Mouse (Mus musculus): ENCODE measurements around the gene Kif19a. TPM values are rescaled to one million over a fixed set of nuclear protein-coding genes. Genes with fewer than 3 reads are reported as not detected.

Kif19a gene
- polyA plus RNA-seq, 1 experiment: 6.3 TPM

DNA sequence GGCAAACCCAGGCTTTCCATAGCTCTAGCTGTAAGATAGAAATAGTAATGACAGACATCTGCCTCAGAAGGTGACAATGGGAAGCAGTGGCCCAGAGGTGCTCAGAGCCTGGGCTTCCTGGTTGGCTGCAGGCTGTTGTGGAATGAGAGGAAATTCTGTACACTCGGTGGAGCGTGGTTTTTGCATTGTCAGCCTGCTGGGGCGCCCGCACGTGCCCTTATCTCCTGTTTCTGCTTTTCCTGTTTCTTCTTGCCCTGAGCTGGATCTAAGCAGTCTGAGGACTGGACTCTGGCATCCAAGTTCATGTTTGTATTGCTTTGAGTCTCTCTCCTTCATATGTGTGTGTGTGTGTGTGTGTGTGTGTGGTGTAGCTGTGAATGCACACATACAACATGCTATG lies 61.5 kb downstream of the Kif19a start:
- no peak overlapping the region for H3K4me3 ChIP-seq (replicated peaks; ENCODE audit: control insufficient read depth, low read depth, low read length)
- H3K4me1 ChIP-seq (ENCODE audit: control insufficient read depth, insufficient read depth, low read length): no peaks in the 10 kb centered on the region; the same call in 1 of the 2 replicates
- WGBS: 5% methylated on average over 5 of the region's 5 CpGs
- TF ChIP-seq CTCF (IDR thresholded peaks at IDR 0.05; ENCODE audit: control insufficient read depth, insufficient read depth, low read length) (no peak), POLR2A (IDR thresholded peaks at IDR 0.05; ENCODE audit: borderline replicate concordance, control insufficient read depth, low read depth, low read length) (no peak)
- H3K27ac ChIP-seq (ENCODE audit: control insufficient read depth, insufficient read depth, low read depth, low read length, poor library complexity): no peak overlapping the region

DNA sequence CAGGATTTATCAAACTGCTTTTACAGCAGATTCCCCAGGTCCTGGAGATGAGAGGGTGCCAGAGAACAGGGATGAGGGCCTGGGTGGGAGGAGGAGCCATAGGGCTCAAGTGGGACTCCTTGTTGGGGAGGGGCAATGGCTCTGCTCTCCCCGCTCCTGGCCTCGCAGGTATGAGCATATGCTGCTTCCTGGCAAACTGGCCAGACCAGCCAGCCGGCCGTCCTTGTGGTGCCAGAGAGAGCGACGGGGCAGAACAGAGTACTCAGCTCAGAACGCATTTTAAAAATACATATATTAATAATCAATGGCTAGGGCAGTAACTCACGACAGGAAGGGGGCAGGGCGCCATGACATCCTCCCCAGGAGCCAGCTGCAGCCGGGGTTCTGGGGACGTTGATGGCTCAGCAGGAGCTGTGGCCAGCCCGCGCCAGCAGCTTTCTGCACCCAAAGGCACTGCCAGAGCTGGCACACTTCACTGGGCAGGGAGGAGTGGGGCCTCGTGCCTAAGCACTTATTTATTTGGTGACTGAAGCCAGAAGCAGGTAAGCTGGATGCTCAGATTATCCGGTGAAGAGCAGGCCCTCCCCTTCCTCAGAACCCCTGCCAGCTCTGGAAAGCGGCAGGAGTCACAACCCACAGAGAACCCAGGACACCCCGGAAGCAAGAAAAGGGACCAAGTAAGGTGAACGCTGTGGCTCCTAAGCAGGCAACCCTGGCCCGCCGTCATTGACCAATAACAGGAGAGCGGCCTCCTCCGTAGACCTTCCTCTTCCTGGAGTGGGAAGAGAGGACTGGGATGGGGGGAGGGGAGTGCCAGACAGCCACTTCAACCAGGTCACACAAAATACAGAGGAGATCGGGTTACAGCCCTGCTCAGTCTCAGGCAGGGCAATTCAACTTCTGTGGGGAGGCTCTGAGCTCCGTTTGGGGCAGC lies 64.6 kb downstream of the Kif19a start:
- Histone ChIP-seq H3K27ac (ENCODE audit: control insufficient read depth, insufficient read depth, low read depth, low read length, poor library complexity) (peak overlapping the region; percentile 17; the same call in 1 of the 2 replicates), H3K4me3 (replicated peaks; ENCODE audit: control insufficient read depth, low read depth, low read length) (peak overlapping the region; percentile 35), H3K4me1 (ENCODE audit: control insufficient read depth, insufficient read depth, low read length) (no peaks in the 10 kb centered on the region; the same call in 1 of the 2 replicates)
- TF ChIP-seq CTCF (IDR thresholded peaks at IDR 0.05; ENCODE audit: control insufficient read depth, insufficient read depth, low read length) (no peak), POLR2A (IDR thresholded peaks at IDR 0.05; ENCODE audit: borderline replicate concordance, control insufficient read depth, low read depth, low read length) (no peak)
- 16% methylated on average over 24 of the region's 24 CpGs for WGBS

DNA sequence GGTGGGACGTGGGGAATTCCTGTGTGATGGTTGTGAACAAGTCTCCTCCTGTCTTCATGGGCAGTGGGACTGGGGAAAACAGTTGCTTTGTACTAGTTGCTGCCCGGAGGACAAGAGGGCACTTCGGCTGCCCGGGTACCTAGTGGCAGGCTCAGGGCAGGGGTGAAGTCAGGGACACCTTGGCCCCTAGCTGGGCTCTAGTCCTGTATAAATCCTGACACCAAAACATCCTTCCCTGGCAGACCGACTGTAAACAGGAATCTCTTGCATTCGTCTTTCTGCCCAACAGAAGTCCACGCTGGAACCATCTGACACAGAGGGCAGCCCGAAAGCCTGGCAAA lies 65.2 kb downstream of the Kif19a start:
- 63% methylated on average over 8 of the region's 8 CpGs for WGBS
- Histone ChIP-seq H3K4me1 (ENCODE audit: control insufficient read depth, insufficient read depth, low read length) (no peaks in the 10 kb centered on the region; the same call in 1 of the 2 replicates), H3K4me3 (replicated peaks; ENCODE audit: control insufficient read depth, low read depth, low read length) (no peak overlapping the region), H3K27ac (ENCODE audit: control insufficient read depth, insufficient read depth, low read depth, low read length, poor library complexity) (no peak overlapping the region; the same call in 1 of the 2 replicates)
- TF ChIP-seq POLR2A (IDR thresholded peaks at IDR 0.05; ENCODE audit: borderline replicate concordance, control insufficient read depth, low read depth, low read length) (no peak), CTCF (IDR thresholded peaks at IDR 0.05; ENCODE audit: control insufficient read depth, insufficient read depth, low read length) (no peak)

DNA sequence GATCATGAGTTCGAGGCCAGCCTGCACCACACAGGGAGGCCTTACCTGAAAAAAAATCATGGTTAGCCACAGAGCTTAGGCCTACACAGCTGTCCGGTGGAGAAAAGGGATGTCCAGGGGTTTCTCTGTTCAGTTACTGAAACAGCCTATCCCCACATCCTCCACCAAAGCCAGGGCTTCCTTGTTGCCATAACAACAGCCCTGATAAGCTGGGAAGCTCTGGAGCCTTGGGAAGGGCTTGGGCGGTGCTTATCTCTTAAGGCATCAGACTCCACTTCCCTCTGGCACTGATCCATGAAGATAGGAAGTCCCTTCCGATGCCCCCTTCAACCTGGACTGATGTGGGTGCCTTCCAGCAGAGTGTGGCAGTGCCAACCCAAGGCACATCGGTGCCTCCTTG lies 68.0 kb downstream of the Kif19a start:
- no peak overlapping the region for H3K27ac ChIP-seq (ENCODE audit: control insufficient read depth, insufficient read depth, low read depth, low read length, poor library complexity)
- H3K4me3 ChIP-seq (replicated peaks; ENCODE audit: control insufficient read depth, low read depth, low read length): no peak overlapping the region
- TF ChIP-seq POLR2A (IDR thresholded peaks at IDR 0.05; ENCODE audit: borderline replicate concordance, control insufficient read depth, low read depth, low read length) (no peak), CTCF (IDR thresholded peaks at IDR 0.05; ENCODE audit: control insufficient read depth, insufficient read depth, low read length) (no peak)
- peaks cover 1% of the 10 kb centered on the region; the same call in 1 of the 2 replicates for H3K4me1 ChIP-seq (ENCODE audit: control insufficient read depth, insufficient read depth, low read length)
- 65% methylated on average over 5 of the region's 5 CpGs for WGBS

Other genes with a start within 250 kb of the Kif19a start
- gene Rpl38, start 96.9 kb upstream of the Kif19a start, polyA plus RNA-seq (2011; ENCODE audit: insufficient read depth, insufficient read length, low replicate concordance, missing spikeins): 2,536 and 3,301 TPM in 2 replicates
- gene Ttyh2, start 90.0 kb upstream of the Kif19a start, polyA plus RNA-seq (2011; ENCODE audit: insufficient read depth, insufficient read length, low replicate concordance, missing spikeins): 1.6 and 2.6 TPM in 2 replicates
- gene Dnaic2, start 38.0 kb upstream of the Kif19a start, polyA plus RNA-seq (2011; ENCODE audit: insufficient read depth, insufficient read length, low replicate concordance, missing spikeins): not detected in 2 replicates
- not detected in 2 replicates for gene Btbd17, start 30.6 kb downstream of the Kif19a start, polyA plus RNA-seq (2011; ENCODE audit: insufficient read depth, insufficient read length, low replicate concordance, missing spikeins)
- gene Gpr142, start 33.5 kb downstream of the Kif19a start, polyA plus RNA-seq (2011; ENCODE audit: insufficient read depth, insufficient read length, low replicate concordance, missing spikeins): not detected in 2 replicates
- 1.1 and 1.4 TPM in 2 replicates for gene Gprc5c, start 85.8 kb downstream of the Kif19a start, polyA plus RNA-seq (2011; ENCODE audit: insufficient read depth, insufficient read length, low replicate concordance, missing spikeins)
- gene Cd300a, start 124.7 kb downstream of the Kif19a start, polyA plus RNA-seq (2011; ENCODE audit: insufficient read depth, insufficient read length, low replicate concordance, missing spikeins): 4.7 and 15.1 TPM in 2 replicates
- gene Cd300lb, start 169.0 kb downstream of the Kif19a start, polyA plus RNA-seq (2011; ENCODE audit: insufficient read depth, insufficient read length, low replicate concordance, missing spikeins): 3.1 and 17.5 TPM in 2 replicates
- gene Cd300c, start 203.8 kb downstream of the Kif19a start, polyA plus RNA-seq (2011; ENCODE audit: insufficient read depth, insufficient read length, low replicate concordance, missing spikeins): 4.0 and 12.7 TPM in 2 replicates
- 5.2 and 10.5 TPM in 2 replicates for gene Cd300ld, start 224.5 kb downstream of the Kif19a start, polyA plus RNA-seq (2011; ENCODE audit: insufficient read depth, insufficient read length, low replicate concordance, missing spikeins)
- gene Cd300c2, start 236.5 kb downstream of the Kif19a start, polyA plus RNA-seq (2011; ENCODE audit: insufficient read depth, insufficient read length, low replicate concordance, missing spikeins): 5.5 and 21.7 TPM in 2 replicates